Mouse (Mus musculus) MN1 (cell line): Measurements from ENCODE around the gene 1110032A03Rik.

Source experiments
- DNase-seq: peaks from one replicate; pipeline ENCODE4 v3.0.0-alpha.2; 2016; ENCODE audit warnings: low spot score

Gene 1110032A03Rik

DNA sequence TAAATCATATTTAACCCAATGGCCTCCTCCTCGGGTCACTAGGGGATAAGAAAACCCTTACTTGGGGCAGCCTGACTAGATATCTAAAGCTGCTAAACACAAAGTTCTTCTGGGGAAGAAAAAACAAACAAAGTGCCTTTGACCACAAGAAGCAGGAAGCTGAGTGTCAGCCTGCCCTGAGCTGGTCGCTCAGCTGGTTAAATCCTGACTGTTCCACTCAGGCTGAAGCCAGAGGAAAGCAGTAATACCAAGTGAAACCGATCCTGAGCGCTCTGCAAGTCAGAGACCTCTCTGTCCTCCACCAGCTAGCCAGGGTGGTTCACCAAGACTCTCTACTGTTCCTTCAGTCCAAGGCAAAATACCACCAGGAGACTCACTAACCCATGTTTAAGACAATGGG lies 45.7 kb downstream of the 1110032A03Rik start:
- DNase-seq: no peak

DNA sequence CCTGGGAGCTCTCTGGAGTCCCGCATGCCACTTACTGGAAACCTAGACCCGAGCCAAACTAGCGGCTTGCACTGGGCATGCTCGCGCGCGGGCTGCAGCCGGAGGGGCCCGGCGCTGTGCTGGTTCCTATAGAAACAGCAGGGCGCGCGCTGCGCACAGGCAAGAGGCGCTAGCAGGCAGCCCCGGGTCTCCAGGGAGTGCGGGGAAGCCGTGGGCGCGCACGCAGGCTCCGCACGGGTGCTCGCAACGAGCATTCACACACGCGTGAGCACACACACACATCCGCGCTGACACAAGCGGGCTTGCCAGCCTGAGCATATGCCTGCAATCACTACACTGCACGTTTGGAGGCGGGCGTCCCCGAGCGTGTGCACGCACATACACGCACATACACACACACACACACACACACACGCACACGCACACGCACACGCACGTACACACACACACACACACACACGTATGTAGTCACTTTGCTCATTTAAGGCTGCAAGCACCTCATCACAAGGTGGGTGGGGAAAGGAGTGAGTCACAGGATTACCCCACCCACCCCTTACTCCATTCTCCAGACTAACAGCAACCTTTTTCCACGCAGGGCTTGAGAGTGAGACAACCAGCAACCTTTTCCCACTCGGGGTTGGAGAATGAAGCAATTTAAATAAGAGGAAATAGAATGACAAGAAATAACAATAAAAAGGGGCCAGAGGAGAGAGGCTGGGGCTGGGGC lies 47.2 kb downstream of the 1110032A03Rik start:
- peak; percentile 84 for DNase-seq

DNA sequence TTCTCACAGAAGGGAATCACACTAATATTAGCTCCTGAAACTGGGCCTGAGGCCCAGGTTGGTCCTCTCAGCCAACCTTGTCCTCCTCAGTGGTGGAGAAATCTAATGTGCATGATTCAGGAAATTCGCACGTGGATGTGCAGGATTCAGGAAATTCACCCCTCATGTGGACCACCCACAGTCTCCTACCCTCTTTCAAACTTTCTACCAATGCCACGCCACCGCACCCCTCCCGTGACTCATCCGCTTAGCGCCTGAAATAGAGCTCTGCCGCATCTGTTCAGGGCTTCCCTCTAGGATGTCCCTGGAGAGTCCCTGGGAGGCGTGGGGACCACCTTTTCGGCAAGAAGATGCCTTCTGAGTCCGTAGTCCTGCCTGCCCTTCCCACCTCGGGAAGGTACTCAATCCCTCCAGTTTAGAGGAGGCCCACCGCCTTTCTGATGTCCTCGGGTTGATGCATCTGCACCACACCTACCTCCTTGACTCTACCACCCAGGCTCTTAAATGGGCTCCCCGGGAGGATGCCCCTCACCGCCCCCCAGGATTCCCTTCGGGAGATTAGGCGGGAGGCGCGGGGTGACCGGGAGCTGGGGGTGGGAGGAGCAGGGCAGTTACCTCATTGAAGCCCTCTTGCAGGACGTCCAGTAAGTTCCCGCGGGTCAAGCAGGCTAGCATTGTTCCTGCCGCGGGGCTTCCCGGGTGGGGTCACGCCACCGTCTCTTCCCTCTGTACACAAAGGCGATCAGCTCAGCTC lies 48.0 kb downstream of the 1110032A03Rik start:
- peak; percentile 56 for DNase-seq

- no peak for DNase-seq
Observed at GRCm38 (mm10) chr9:50725921-50726590, 49.3 kb downstream of the 1110032A03Rik start.

DNA sequence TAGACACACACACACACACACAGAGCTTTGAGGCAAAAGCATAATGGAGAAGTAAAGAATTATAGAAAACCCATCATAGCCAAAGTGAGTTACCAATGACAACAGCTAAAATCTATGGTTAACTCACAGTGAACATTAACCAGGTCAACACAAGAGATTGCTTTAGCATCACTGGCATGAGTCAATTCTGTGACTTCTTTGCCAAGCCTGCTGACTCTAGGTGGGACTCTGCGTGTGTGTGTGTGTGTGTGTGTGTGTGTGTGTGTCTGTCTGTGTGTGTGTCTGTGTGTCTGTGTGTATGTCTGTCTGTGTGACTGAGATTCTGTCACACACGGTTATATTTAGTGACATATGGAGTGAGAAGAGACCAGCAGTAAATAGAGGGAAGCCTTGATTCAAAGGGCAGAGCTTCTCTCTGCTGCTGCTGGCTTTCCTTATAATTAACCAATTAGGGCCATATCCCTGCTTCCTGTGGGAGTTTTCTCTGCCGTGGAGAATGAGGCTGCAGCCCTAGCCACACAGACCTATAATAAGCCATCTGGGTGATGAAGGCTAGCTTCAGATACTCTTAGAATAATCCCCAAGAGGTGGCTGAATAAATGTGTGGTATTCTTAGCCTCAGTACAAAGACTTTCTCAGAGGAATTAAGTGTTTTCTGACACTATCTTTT lies 50.5 kb downstream of the 1110032A03Rik start:
- peak; percentile 56 for DNase-seq

DNA sequence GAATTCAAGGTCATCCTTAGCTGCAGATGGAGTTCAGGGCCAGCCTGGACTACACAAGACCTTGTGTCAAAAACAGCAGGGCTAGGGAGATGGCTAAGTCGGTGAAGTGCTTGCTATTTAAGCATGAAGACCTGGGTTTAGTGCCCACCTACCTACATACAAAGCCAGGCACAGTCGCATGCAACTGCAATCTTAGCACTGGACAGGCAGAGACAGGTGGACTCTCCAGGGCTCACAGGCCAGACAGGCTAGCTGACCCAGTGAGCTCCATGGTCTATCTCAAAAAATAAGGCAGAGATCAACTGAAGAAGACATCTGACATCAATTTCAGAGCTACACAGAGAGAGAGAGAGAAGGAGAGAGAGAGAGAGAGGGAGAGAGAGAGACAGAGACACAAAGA lies 51.2 kb downstream of the 1110032A03Rik start:
- DNase-seq: no peak

- peak; percentile 87 for DNase-seq
Observed at GRCm38 (mm10) chr9:50723406-50723805, 51.9 kb downstream of the 1110032A03Rik start.

DNA sequence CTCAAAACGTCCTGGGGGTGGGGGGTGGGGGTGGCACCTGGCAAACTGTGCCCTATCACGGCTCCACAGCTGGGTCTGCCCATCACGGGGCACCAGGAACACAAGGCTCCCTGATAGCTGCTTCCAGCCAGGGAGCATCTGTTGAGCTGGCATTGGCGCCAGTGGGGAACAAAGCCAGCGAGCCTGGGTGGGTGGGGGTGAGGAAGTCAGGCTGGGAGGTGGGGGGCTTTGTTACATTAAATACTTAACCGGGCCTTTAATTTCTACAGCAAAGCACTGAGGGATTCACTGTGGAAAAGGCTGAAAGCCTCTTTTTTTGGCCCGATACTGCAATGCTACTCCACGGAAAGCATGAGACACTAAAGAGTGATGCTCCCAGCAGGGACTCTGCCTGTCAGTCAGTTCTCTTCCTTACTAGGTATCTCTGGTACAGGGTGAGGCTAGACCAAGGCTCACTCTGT lies 52.8 kb downstream of the 1110032A03Rik start:
- peak; percentile 37 for DNase-seq

DNA sequence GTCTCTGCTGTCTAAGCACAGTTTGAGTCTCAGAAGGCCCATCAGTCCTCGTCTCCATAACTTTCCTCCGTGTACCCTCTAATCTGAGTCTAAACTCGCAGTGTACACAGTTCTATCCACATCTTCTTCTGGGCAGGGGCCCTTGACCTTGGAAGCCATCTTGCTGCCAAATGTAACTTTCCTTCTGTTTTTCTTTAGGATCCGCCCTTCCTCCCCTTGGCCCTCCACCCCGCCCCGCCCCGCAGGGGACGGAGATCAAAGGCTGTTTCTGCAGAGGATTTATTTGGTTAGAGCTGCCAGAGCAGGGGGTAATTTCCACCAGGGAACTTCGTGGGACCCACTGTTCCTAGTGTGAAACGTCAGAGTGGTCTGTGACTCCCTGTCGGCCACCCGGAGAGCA lies 54.3 kb downstream of the 1110032A03Rik start:
- no peak for DNase-seq

DNA sequence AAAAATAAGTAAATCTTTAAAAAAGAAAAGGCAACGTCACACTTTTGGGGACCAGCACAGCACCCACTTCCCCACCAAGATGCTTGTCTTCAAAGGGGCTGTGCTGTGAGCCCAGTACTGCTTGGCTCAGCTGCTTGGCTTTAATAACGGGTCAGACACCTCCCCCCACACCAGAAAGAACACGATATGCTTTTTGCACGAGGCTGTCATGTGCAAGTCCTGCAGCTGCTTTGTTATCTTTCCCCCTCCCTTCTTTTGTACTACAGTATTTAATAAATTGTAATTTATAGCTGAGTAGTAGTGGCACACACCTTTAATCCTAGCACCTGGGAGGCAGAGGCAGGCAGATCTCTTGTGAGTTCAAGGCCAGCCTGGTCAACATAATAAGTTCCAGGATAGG lies 56.4 kb downstream of the 1110032A03Rik start:
- no peak for DNase-seq

DNA sequence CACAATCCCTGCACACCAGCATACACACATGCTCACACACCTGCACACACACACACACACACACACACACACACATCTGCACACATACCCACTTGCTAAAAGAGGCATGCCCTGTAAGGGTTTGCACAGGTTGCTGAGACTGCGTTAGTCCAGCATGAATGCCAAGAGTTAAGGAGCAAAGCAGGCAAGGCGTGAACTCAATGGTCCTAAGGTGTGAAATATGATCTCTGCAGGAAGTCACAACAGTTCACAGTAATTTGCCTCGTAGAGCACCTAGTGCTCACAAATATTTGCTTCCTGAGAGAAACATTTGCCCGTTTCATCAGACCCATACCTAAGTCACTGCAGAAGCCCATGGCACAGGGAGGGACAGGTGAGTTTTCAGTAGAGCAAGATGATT lies 61.1 kb downstream of the 1110032A03Rik start:
- no peak for DNase-seq
